Mouse (Mus musculus) A20 (cell line): ENCODE results near the gene Ttc12.

Source experiments
- DNase-seq: peaks from one replicate; pipeline ENCODE4 v3.0.0-alpha.2; 2011; ENCODE audit warnings: low read depth, low spot score

The Ttc12 gene

GRCm38 (mm10) chr9:49485892-49486311 is at the start of gene Ttc12:
Gene Ttc12 (minus strand): TSS chr9:49486225.
- DNase-seq, result peak; percentile 58

DNA sequence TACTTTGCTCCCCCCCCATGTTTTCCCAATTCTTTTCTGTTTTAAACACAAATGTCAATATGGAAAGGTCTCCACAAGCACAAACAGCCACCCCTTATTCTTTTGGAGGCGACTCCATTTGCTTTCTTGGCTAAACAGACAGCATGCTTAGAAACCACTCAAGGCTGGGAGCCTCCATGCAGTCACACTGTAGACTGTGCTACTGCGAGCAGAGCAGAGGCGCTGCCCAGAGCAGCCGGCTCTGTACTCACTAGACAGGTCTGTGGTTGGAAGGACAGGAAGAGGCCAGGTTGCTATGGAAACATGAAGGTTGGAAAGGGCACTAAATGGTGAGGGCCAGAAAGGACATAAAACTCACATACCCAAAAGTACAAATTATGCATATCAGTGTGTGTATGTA is 48.9 kb upstream of the Ttc12 start:
- no peak for DNase-seq

DNA sequence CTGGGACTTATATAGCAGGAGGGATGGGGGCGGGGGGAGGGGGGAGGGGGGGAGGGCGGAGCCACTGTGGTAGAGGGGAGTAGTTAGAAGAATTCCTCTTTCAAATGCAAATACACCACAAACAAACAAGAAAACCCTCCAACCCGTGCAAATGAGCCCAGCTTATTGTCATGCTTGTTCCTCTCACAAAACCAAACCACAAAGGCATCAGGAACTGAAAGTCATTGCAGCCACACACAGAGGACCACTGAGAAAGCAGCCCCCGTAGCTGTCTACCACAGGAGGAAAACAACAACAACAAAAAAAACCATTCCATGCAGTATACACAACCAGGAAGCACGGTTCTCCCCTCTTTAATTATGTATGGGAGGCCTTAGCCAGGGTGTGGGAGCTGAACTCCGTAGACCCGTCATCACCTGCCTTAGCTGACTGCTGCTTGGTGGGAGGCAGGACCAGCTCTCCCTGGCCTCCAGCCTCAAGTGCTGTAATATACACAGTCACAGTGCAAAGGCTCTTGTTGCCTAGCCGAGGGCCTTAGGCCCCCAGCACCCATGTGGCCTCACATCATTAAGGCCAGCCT is 48.0 kb upstream of the Ttc12 start:
- DNase-seq, result peak; percentile 59

GRCm38 (mm10) chr9:49533455-49533854 is 47.4 kb upstream of the Ttc12 start:
- peak; percentile 11 for DNase-seq

DNA sequence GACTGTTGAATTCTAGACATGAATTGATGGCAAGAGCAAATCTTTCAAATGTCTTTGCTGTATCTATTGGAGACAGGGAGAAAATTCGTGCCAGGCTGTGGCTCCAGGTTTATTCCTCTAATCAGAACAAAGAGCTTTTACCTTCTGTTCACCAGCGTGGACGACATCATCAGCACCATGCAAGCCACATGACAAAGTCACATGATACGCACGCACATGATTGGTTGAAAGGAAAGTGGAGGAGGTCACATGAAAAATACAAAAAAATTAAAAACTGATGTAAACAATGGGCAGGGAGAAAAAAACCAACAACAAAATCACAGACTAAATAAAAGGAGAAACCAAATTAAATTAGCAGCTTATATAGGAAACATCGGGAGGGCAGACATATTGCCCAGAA is 45.8 kb upstream of the Ttc12 start:
- no peak for DNase-seq

- peak; percentile 45 for DNase-seq
These were observed 45.2 kb upstream of the Ttc12 start for GRCm38 (mm10) chr9:49531257-49531656.

DNA sequence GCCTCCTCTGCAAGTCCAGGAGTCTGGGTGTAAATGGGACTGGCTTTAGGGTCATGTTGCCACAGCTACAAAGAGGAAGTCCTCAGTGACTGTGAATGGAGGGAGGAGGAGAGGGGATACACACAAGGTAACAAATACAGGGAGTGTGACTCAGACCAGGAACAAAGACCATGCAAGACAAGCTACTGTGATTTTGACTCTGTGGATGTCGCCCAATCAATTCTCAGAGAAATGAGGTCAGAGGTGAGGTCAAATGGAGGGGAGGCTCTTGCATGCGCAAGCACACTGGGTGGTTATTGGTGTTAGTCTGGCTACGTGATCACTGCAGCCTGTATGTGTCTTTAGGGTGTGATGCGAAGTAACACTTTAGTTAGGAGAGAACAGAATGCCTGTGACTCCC is 44.7 kb upstream of the Ttc12 start:
- peak; percentile 37 for DNase-seq

- no peak for DNase-seq
These were observed 43.4 kb upstream of the Ttc12 start for GRCm38 (mm10) chr9:49529366-49529959.

- DNase-seq, result peak; percentile 46
These were observed 42.9 kb upstream of the Ttc12 start for GRCm38 (mm10) chr9:49528943-49529342.

- no peak for DNase-seq
These were observed 42.0 kb upstream of the Ttc12 start for GRCm38 (mm10) chr9:49528026-49528425.

GRCm38 (mm10) chr9:49527340-49527739 is 41.3 kb upstream of the Ttc12 start:
- no peak for DNase-seq

DNA sequence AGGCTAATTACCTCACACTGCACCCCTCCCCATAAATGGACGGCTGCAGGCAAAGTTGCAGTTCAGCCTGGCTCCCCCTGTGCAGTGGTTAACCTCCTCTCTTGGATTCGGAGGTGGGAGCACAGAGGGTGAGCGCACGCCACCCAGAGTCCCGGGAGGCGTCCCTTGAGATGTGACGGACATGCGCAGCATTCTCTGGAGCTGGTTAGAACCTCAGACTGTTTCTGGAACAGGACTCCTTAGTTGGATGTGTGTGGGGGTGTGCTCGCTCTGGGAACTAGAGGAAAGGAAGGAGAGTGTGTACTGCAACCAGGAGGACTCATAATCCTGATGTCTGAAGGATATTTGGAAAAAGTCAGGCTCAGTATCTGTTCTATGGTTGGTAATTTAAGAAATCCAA is 38.7 kb upstream of the Ttc12 start:
- no peak for DNase-seq

DNA sequence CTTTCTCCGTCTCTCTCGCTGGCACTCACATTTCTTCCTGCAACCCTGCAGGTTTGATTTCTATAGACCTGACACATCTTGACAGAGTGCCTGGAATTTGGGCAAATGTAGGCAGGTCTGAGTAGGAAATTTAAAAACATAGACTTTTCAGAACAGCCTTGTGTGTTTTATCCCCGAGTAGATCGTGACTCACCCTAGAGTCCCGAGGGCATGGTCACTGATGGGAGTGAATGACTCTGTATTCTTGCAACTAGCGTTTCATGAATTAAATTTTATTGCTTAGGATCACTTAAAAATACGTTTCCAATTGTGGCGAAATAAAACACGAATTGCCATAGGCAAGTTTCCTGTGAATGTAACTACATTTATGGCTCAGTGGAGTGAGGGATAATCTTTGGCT is 37.9 kb upstream of the Ttc12 start:
- no peak for DNase-seq

- DNase-seq, result no peak
These were observed 28.3 kb upstream of the Ttc12 start for GRCm38 (mm10) chr9:49514306-49514705.

DNA sequence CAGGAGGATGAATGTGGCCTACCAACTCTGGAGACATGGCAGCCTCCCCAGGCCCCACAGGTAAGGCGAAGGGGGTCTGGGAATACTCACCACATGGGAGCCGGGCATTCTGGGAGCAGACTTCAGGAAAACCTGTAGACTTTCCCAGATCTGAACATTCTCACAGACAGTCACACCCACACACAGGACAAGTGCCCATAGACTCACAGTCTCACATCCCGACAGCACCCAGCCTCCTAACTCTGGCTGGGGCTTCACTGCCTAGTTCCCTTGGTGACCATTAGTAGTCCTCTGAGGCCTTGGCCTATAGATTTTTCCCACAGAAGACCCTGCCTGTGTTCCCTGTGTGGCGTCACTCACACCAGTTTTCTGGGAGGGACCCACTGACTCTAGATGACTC is 24.6 kb upstream of the Ttc12 start:
- no peak for DNase-seq

DNA sequence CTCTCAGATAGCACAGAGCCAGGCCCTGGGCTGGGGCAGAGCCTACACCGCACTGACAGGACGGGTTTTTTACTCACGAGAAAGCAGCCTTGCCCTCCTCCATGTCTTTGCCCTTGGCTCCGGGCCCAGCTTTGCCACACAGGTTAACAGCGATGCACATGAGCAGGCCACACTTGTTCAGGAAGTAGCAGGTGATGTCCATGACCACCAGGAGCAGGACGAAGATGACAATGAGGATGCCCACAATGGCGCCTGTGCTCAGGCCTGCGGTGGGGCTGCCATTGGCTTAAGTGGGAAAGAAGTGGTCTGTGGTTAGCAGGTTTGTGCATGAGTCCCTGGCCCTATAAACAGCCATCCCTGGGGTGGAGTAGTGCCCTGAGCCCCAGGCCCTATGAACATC is 23.6 kb upstream of the Ttc12 start:
- DNase-seq, result no peak

DNA sequence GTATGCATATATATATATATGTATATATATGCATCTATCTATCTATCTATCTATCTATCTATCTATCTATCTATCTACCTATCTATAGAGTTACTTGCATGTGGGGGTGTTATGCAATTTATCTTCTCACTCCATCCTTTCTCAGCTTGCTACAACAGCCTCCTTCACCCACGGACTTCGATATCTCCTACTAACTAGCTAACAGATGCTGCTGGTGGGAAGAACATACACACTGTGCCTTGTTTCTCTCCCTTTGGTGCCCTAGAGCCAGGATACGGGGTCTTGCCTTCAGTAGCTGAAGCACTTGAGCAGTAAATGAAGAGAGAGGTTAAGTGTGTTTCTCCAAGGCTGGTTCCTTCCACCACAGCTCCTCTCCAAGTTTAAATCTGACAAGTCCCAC is 23.1 kb upstream of the Ttc12 start:
- DNase-seq, result no peak

GRCm38 (mm10) chr9:49507829-49508585 is 22.0 kb upstream of the Ttc12 start:
- no peak for DNase-seq

DNA sequence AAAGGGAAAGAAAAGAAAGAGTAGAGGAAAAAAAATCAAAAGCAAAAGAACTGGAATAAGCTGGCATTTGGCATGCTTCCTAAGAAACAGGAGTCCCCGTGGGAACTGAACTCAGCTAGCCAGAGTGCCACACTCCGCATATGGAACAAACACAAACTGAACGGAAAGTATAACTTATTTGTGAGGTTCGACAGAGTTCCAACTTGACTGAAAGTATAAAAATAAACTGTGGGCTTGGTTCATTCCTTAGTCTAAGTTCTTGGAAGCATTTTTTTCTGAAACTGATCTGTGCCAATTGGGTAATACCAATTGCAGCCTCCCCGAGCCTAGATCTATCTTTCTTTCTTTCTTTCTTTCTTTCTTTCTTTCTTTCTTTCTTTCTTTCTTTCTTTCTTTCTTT is 18.6 kb upstream of the Ttc12 start:
- no peak for DNase-seq

- no peak for DNase-seq
These were observed 16.2 kb upstream of the Ttc12 start for GRCm38 (mm10) chr9:49502245-49502644.

DNA sequence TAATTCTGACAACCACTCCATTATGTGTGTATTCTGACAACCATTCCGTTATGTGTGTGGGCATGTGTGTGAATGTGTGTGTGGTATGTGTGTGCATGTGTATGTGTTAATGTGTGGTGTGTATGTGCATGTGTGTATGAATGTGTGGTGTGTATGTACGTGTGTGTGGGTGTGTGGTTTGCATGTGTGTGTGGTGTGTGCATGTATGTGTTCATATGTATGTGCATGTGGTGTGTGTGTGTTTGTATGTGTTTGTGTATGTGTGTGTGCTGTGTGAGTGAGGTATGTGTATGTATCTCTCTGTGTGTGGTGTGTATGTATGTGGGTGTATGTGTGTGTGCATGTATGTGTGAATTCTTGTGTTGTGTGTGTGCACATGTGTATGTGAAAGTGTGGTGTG is 13.9 kb upstream of the Ttc12 start:
- no peak for DNase-seq

DNA sequence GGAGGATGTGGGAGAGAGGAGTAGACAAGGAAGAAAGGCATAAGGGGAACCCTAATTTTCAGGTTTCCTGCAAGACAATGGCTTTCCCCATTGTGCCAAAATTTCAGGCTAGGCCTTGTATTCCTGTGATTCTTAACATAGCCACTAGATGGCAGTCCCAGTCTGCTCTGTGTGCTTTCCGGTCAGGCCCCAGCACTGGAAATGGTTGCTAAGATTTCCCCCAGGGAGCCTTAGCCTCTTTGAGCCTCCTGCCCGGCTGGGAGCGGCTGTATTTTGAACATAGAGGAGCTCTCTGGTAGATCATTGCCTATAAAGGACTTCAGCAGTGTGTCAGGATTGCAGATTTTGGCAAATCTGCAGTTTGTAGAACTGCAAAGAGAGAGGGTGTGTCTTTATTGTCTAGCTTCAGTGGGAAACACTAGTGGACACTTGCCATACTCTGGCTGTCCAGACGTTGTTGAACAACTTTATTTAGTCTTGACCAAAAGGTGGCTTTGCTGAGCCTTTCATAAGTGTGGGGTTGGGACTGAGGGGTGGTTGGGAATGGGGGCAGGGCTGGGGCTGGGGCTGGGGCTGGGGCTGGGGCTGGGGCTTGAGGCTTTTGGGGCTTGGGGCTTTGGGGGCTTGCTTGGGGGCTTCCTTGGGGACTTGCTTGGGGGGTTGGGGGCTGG is 8.1 kb upstream of the Ttc12 start:
- peak; percentile 45 for DNase-seq

DNA sequence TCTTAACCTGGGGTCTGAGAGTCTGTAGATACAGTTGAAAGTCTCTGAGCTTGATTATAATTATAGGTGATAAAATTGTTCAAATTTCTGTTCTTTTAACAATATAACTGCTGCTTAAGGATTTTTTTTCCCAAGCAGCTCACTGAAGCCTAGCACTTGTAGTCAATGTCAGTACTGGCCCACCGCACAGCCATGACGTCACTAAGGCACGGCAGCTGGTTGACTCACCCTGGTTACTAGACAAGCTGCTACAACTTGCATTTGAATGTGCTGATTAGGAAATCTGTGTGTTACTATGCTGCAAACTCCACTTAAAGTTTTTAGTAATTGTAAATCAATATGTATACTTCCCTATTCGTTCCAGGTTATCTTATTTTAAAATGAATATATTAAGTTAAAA is 4.6 kb upstream of the Ttc12 start:
- DNase-seq, result no peak
